Mouse (Mus musculus): ENCODE data around the gene Ss18l2.

Ss18l2 gene

DNA sequence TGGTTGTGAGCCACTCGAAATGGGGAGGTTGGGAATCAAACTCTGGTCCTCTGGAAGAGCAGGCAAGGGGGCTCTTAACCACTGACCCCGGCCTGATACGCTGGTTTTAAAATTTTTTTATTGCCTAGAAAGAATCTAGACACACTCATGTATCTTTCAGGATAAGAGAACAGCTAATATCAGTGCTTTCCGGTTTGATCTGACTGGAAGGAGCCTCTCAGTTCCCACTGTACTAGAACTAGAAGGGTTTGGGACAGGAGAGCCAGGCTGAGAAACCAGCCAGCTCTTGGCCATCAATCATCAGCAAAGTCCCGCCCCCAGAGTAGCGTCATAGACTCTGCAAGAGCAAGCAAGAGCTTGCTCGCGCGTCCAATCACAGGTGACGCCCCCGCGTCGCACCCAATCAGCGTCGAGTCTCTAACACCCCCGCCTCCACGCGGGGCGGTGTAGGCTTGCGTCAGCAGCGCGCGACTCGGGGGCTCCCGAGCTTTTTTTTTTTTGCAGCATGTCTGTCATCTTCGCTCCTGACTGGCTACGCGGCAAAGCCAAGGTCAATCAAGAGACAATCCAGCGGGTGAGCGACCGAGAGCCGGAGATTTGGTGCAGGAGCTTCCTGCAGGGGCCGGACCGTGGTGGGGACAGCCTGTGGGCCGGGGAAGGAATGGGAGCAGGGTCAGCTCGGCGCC is at the start of gene Ss18l2:
Ss18l2 (plus strand) TSS at position 432 of the 686 bp plus-strand sequence.
- DNase-seq: peak; percentile 98

DNA sequence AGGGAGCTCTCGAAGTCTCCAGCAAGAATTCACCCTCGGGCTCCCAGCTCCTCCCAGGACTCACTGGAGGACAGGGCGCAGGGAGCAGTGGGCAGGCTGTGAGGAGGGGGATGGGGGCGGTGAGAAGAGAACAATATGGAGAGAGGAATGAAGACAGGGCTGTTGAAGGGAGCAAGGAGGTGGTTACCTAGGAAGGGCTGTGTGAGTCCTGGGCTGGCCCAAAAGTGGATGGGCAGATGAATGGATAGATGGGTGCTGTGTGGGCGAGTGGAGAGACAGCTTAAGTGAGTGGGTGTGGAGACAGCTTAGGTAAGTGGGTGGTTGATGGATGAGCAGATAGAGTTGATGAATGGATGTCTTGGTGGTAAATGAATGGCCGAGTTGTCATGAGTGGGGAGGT is 46.7 kb upstream of the Ss18l2 start:
- DNase-seq: no peak

DNA sequence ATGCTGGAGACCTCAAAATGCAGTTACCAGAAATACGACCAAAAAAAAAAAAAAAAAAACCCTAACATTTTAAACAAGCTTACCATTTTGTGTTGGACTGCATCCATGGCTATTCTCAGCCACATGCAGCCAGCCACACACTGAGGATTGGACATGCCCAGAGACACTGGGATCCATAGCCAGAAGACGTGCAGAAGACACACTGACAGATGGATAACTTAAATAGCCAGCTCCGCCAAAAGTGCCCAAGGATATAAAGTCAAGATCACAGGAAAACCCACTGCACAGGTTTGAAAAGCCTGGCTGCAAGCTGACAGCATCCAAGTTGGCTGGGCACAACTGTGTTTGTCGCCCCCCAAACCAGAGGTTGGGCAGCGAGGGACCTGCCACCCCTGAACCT is 46.0 kb upstream of the Ss18l2 start:
- DNase-seq: no peak

DNA sequence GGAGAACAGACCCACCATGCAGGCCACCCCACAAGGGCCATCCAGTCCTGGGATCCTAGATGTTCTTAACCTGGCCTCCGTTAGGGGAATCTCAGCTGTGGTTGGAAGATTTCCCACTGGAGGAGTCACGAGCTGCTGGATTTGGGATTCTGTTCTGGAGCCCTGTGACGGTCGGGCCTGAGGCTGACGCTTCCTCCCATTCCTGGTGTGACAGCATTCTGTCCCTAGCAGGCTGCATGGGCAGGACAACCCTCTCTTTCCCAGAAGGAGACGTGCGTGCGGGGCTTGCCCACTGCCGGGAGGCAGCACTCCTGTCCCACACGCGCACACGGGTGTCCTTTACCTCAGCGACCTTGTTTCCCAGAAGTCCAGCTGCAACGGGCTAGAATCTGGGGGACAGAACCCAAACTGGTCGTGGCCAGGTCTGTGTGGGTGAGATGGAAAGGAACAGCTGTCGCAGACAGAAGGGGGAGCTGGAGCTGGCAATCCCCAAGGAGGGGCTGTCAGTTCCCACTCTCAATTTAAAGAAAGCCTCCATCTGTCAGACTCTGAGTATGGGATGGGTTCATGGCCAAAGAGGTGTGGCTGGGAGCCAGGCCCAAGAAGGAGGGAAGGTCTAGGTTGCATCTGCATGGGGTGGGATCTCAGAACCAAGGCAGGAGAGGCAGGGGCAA is 43.0 kb upstream of the Ss18l2 start:
- no peak for DNase-seq

DNA sequence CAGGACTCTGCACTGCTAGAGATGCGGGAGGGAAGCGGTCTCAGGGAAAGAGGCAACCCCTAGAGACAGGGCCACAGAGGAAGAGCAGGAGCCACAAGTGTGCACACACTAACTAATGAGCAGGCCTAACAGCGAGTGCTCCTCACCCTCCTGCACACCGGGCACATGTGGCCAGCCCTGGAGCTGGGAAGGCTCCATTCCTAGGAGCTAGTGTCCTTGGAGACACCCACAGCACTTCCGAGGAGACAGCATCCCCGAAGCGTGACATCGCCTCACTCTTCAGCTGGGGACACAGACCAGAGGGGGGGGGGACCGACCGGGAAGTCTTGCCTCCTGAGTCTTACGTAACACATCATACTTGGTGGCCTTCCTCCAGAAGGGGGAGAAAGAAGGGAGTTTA is 42.3 kb upstream of the Ss18l2 start:
- no peak for DNase-seq

DNA sequence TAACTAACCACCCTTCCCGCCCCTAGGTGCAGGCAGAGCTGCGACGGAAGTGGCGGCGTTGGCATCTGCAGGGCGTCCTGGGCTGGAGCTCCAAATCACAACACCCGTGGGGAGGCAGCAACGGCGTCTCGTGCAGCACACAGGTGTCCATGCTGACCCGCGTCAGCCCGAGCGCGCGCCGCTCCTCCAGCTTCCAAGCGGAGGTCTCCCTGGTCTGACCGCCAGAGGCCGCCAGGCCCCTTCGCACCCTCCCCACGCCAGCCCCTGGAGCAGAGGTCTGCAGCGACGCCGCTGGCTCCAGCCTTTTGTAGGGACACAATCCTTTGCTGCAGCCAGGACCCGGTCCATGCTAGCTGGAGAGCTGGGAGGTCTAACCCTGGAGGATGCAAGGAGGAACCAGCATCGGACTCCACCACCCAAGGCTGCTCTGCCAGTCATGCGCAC is 40.8 kb upstream of the Ss18l2 start:
- peak; percentile 84 for DNase-seq

DNA sequence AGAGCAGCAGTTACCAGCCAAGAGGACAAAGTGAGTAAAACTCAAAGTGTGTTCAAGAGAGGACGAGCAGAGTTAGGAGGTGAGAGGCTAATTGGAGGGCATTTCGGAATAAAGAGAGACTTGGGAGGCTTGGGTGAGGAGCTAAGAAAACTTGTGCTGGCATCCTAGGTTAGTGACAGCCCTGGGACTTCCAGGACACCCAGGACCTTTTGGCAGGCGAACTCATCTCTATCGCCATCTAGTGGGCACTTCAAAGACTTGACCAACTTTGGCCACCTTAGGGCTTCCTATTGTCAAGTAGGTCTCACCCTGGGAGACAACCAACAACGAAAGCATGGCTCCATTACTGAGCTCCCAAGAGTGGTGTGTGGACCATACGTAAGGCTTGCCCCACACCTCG is 38.8 kb upstream of the Ss18l2 start:
- DNase-seq: peak; percentile 49

DNA sequence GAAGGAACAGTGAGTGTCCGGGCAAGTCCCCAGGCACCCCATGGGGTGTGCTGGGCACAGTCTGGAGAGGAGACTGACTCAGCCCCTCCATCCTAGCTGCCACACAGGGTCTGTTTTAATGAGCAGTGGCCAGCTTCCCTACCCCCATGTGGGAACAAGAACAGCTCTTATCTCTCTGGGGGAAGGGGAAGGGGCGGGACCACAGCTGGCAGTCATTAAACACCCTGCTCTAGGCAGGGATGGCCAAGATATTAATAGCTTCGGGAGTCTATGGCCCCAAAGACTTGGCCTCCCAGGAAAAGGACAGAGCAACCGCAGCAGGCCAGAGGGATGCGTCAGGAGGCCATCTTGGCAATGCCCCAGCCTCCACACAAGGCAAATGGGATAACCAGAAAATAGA is 37.8 kb upstream of the Ss18l2 start:
- no peak for DNase-seq

DNA sequence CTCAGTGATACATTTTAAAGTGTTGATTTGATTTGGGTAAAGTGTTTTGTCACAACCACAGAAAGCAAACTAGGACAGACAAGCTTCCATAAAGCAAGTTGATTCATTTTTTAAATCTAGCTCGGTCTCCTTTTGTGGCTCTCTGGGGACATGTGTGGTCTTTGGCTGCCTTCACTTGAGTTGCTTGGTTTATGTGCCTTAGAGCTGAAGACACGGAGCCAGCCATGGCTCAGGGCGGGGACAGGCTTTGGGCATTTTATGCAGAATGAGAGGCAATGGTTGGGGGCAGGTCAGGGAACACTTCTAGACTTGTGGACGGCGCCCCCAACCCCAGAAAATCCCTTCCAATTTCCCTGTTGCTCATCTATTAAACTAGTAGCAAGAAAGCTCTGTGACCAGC is 36.4 kb upstream of the Ss18l2 start:
- peak; percentile 34 for DNase-seq

DNA sequence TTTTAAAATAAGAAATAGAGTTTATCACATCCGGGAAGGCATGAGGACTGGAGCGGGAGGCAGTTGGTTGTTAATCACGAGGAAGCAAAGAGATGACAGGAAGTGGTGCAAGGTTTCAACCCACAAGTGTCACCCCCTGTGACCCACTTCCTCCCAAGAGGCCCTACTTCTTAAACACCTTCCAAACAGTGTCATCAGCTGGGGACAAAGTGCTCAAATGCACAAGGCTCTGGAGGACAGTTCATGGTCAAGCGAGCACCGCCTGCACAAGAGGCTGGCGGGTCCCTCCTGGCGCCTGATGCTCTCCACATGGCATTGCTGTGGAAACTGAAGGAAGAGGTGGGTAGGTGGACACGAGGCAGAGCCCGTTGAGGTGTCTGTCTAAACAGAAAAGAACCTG is 35.1 kb upstream of the Ss18l2 start:
- DNase-seq: peak; percentile 66

DNA sequence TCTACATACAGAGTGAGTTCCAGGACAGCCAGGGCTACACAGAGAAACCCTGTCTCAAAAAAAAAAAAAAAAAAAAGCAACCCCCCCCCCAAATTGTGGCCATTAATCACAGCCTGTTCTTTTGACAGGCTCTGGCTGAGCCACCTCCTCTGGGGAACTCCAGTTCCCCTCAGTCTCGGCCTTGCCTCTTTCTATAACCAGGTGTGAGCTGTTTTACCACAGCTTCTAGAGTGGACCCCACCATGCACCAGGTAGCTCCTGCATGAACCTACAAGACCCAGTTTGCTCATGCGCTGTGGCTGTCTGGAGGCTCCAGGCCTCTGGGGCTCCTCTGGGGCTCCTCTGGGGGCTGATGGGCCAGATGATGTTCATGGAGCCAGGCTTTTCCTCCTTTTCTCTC is 34.6 kb upstream of the Ss18l2 start:
- DNase-seq: peak; percentile 41

DNA sequence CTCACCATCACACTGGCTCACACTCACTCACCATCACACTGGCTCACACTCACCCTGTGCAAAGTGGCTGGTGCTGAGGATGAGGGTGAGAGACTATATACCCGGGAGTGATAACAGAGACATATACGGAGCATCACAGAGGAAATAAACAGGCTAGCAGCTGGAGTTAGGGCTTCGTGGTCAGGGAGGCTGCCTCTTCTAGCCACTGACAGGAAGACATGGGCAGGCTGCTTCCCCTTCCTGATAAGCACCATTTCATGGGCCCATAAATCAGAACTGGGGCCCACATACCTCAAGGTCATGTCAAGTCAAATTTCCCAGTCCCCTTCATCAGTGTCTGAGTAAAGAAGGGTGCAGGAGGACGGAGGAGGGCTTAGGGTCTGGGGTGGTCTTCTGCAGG is 33.1 kb upstream of the Ss18l2 start:
- no peak for DNase-seq

DNA sequence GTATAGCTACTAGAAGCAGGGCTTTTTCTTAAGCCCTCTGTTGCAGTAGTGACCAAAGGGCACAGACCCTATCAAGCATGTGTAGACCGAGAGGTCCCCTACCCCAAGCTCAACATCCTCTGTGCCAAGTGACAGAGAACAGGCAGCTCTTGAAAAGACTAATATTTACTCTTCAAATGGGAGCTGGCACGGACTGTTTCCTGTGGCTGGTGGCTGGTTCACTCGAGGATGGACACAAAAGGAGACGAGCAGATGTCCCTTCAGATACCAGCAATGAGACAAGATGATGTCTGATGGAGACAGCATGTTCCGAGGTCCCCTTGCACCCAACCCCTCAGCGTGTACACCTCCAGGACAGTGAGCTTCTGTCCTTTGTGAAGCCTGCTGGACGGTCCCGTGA is 32.7 kb upstream of the Ss18l2 start:
- DNase-seq: no peak

DNA sequence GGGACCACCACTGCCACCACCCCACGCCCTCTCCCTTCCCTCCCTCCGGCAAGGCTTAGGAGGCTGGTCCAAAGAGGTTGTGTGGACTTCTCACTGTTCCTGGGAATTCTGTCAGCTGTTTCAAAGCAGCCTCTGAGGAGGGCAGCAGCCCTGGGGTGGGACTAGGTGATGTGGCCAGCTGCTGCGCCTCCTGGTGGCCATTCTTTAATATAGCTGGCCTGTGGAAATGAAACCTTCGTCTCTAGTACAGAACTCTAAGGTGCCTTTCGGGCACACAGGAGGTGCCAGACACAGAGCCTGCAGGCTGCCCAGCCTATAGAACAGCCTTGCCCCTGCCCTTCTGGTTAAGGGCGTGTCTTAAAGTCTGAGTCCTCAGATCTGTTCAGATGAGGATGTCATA is 30.6 kb upstream of the Ss18l2 start:
- DNase-seq: peak; percentile 81

DNA sequence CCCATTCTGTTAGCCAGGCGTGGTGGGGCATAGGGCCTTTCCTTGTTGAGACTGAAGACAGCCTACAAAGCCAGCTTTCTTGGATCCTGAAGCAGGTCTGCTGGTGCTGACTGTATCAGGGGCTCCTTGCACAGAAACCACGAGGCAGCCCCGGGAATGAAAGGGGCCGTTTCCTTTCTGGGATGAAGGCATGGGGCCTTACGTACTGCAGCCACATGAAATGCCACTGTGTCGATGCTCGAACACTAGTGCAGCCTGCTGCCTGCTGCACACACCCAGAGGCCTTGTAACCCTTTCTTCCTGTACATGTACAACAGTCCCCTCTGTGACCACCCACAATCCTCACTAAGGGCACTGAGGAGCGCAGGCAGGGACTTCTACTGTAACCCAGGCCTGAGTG is 28.9 kb upstream of the Ss18l2 start:
- DNase-seq: no peak

DNA sequence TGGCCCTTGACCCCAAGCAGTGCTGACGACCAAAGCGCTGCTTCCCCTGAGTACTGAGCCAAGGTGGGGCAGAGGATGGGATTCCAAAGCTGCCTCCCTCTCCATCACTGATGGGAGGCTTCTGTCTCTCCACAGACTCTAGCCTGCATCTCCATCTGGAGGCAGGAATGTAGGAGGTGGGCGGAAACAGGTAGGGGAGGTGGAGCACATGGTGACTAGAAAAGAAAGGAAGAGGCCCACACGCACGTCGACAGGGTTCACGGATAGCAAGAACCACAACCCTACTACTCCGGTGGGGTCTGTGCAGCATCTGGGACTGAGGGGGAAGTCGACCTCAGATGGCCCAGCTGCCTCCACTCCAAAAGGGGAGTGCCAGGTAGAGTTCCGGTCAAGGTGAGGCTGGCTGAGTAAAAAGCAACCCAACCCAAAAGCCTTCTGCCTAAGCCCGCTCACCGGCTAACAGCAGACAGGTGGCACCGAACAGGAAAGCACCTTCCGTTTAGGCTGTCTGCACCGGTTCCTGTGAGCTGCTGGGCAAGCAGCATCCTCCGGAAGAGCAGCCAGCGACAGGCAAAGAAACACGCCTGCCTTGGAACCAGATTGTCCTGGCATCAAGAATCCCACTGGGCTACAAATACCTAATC is 28.0 kb upstream of the Ss18l2 start:
- peak; percentile 68 for DNase-seq

DNA sequence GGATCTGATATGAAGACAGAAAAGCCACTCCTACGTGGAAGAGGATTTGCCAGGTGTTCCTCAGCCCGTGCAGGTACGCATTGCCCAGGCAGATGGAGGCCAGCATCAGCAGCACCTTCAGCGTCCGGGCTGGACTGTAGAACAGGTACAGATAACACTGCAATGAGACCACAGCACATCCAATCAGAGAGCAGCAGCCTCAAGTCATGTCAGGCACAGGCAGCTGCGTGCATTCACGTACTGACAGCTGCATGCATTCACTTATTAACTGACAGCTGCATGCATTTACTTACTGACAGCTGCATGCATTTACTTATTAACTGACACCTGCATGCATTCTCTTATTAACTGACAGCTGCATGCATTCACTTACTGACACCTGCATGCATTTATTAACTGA is 25.4 kb upstream of the Ss18l2 start:
- DNase-seq: no peak

DNA sequence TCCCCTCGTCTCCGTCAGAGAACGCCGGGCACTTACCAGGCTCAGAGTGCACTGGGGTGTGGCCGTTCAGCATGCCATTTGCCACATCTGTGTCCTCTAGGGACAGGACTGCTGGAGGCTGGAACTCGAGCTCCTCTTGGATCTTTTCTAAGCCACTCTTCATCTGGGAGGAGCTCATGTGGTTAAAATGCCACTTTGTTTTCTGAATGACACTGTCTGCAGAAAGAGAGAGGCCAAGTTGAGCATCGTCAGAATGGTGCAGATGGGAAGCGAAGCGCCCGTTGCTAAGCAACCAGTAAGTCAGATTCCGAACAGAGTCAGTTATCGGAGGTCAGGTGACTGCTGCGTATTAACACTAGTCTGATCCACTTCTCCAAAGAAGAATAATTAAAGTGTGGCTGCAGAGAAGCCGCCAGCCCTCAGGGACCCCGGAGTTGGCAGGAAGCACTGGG is 19.9 kb upstream of the Ss18l2 start:
- DNase-seq: no peak

DNA sequence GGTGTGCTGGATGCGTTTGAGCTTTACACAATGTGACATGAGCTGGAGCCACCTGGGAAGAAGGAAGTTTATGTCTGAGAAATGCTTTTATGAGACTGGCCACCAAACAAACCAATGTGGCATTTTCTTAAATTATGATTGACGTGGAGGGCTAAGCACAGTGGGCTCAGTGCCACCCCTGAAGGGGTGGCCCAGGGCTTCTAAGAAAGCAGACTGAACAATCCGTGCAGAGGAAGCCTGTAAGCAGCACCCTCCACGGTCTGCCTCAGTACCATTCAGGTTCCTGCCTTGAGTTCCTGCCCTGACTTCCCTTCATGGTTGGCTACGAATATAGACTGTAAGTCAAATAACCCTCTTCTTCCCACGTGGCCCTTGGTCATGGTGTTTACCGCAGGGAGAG is 19.4 kb upstream of the Ss18l2 start:
- no peak for DNase-seq

DNA sequence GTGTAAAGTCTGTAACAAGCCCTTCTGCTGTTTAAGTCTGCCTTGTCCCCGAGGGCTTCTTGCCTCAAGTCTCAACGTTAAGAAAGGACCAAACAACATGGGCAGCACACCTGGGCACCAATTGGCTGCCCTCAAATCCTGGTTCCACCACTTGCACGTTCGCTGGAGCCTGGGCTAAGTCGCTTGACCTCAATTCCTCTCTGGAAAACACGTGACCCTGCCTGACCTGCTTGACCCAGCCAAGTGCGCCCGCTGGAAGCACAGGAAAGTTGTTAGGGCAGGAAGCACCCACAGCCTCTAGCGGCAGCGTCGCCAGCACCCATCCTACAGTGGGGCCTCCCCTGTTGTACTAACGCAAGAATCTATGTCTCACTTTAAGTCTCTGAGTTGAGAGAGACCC is 15.4 kb upstream of the Ss18l2 start:
- no peak for DNase-seq

DNA sequence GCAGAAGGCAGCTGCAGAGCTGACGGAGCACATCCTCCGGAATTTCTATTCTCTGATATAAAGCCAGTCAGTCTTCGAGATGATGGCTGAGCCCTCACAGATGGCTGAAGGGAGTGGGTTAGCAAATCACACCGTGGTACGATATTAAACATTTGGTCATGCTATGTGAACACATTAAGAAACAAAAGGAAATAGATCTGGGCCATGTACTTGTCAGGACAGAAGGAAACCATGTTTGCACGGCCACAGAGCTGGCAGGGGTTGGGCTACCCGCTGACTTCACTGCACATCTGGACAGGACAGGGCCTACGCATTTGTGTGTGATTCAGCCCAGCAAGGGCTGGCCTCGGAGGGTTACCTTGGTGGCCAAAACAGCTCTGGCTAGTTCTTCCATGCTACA is 13.5 kb upstream of the Ss18l2 start:
- no peak for DNase-seq

DNA sequence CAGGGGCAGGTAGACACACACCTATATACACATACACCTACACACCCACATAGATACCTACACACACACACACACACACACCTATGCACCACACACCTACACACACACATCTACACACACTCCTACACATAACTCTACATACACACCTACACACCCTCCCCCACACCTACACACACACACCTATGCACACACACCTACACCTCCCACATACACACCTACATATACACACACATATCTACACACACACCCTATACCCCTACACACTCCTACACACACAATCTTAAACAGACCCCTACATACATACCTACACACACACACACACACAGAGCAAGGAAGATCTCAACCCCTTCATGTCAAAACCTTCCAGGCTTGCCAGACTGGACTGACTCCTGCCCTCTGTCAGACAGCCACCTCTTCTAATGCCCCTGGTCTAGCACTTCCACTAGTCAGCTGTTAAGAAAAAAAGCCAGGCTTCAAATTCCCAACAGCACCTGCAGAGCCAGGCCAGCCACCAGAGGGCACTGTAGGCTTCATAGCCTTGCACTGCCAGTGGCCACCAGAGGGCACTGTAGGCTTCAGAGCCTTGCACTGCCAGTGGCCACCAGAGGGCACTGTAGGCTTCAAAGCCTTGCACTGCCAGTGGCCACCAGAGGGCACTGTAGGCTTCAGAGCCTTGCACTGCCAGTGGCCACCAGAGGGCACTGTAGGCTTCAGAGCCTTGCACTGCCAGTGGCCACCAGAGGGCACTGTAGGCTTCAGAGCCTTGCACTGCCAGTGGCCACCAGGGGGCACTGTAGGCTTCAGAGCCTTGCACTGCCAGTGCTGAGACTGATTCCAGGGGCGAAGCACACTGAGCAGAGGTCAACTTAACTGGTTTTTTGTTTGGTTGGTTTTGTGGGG is 12.7 kb upstream of the Ss18l2 start:
- DNase-seq: peak; percentile 84

DNA sequence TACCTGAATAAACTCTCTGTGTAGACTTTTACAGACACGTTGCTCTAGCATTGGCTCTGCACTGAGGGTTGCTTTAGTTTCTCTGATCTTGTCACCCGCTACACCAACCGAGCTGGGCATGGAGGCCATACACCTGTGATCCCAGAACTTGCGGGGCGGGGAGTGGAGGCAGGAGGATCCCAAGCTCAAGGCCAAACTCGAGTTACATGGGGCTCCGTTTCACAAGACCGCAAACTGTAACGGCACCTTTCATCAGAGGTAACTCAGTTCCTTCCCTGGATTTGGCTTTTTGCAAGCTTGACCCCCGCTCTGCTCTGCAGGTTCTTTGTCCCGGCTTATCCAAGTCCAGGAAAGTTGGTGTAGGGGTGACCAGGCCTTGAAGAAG is 5.9 kb upstream of the Ss18l2 start:
- DNase-seq: peak; percentile 49

Measured in thymus, postnatal 4 days (tissue).